Mouse (Mus musculus) layer of hippocampus, adult 11-12 months (tissue): Measurements from ENCODE around the gene Vamp1.
"Not testable (repeated sequence)": the region's sequence is repeated elsewhere in the genome, so short reads cannot be mapped to it uniquely, and the experiment has no call there.

Source experiments
- DNase-seq: peaks from one replicate; pipeline ENCODE4 v3.0.0; 2022; ENCODE audit warnings: low spot score

Gene Vamp1

GRCm38 (mm10) chr6:125244551-125244950 lies 29.2 kb downstream of the Vamp1 start:
- DNase-seq, result no peak

DNA sequence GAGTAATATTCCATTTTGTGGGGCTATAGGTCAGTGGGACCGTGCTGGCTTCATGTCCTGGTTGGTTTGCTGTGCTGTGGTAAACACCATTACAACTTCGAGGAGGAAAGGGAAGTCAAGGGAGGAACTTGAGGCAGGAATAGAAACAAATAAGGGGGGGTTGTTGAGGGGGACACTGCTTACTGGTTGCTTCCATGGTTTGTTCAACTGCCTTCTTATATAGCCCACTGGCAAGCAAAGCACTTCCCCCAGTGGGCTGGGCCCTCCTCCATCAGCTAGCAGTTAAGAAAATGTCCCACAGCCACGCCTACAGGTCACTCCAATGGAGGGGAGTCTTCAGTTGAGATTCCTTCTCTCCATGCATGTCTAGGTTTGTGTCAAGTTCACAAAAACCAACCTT lies 36.9 kb downstream of the Vamp1 start:
- peak; percentile 26 for DNase-seq

GRCm38 (mm10) chr6:125252711-125253110 lies 37.4 kb downstream of the Vamp1 start:
- DNase-seq, result no peak

DNA sequence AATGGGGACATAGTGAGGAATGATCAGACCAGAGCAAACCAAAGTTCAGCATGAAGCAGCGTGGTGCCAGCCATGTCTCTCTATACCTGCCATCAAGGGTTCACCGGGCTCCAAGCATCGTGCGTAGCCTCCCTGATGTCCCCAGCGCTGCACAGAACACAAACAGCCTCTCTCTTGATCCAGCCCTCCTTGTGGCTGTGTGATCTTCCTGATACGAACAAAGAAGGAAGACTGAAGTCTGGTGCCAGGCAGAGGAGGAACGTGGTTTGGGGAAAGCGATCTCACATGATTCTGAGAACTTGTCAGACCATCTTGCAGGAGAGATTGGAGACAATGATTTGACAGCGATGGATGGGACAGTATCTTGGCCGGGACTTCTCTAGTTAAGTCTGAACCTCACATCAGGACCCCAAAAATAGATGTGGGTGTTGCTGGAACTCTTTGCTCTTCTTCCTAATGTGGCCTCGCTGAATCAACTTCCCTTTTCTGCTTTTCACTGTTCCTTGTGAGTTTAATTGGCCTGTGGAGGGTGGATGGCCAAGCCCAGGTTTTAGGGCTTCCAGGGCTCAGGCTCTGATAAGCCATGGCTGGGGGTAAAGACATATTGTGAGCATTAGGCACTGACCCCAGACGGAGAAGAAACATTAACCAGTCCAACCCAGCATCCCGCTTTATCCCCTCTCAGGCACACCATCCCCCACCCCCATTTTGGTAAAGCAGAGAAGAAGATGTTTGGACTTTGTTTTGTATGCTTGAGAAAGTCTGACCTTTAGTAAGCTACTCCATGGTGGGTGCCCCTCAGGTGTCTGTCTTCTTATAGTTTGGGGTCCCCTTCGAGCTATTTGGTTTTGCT lies 38.7 kb downstream of the Vamp1 start:
- DNase-seq, result peak; percentile 21

DNA sequence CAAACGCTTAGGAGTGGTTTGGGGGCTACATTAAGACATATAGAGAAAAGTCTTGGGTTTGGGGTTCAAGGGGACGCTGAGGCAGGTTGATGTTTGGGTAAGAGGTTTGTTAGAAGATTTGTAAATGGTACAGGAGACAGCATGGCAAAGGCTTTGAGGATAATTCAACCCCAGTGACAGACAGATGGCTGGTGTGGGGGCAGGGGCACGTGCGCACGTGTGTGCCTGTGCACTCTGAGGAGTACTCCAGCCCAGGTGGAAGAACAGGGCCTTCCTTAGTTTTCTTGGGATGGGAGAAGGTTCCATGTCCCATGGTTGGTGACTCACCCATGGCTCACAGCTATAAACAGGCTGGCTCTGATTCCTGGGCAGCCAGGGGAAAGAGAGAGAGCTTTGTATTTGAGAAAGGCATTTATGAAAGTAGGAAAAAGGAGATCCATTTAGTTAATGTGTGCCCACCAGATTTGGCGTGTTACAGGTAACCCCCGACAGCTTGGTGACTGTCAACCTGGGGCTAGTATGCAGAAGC lies 40.2 kb downstream of the Vamp1 start:
- no peak for DNase-seq

- peak; percentile 57 for DNase-seq
Observed at GRCm38 (mm10) chr6:125256222-125256966, 41.0 kb downstream of the Vamp1 start.

DNA sequence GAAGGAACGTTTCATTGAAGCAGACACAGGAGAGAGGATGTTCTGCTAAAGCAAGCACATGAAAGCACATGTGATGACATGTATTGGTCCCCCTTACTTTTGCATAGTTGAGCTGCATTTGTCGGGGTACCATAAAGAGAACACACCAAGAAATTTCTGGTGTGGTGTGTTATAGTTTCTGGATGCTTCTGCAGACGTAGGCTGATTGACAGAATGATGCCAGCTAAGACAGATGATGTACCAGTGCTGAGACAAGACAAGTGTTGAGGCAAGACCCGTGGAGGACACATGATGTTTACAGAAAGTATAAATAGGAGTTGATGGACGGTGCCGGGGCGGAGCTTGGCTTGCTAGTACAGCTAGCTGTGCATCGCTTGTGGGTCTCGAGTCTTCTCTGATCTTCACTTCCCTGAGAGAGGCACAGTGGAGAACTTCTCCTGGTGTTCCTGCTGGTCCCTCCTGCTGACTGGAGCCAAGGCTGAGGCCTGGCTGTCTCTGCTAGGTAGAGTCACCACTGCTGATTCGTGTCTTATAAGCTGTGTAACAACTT lies 44.7 kb downstream of the Vamp1 start:
- no peak for DNase-seq

DNA sequence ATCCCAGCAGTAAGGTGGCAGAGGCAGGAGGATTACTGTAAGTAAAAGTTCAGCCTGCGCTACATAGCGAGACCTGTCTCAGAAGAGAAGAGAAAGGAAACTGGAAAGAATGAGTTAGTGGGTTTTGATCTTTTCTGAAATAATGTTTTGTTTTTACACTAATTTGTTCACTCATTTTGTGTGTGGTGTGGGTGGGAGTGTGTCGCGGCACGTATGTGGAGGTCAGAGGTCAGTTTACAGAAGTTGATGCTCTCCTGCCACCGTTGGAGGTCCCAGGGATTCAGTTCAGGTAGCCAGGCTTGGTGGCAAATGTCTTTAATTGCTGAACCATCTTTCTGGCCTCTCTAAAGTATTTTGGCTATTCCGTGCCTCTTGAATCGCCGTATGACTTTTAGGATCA lies 48.9 kb downstream of the Vamp1 start:
- DNase-seq, result no peak

- no peak for DNase-seq
Observed at GRCm38 (mm10) chr6:125265239-125265638, 49.9 kb downstream of the Vamp1 start.

DNA sequence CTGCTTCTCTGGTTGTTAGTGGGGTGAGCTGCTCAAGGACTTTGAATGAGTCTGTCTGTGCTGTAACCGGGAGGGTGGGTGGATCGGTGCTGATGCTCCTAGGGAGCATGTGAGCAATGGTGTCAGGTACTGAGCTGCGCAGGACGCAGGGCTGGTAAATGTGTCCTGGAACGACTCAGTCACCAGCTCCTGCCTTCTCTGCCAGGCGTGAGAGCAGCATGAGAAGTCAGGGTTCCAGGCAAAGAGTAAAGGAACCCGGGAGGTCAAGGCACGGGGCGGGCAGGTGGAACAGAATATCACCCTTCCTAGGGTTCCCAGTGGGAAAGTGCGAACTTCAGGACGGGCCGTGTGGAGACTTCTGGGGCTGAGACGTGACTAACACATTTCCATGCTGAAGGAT lies 50.7 kb downstream of the Vamp1 start:
- no peak for DNase-seq

DNA sequence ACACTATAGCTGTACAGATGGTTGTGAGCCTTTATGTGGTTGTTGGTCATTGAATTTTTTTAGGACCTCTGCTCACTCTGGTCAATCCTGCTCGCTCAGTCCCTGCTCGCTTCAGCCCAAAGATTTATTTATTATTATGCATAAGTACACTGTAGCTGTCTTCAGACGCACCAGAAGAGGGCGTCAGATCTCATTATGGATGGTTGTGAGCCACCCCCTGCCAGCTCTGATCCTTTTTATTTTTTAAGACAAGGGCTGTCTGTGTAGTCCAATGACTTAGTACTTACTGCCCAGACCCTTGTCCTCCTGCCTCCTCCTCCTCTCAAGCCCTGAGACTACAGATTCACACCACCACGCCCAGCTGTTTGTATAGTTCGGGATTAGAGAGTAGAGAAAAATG lies 51.2 kb downstream of the Vamp1 start:
- not testable (repeated sequence) for DNase-seq

DNA sequence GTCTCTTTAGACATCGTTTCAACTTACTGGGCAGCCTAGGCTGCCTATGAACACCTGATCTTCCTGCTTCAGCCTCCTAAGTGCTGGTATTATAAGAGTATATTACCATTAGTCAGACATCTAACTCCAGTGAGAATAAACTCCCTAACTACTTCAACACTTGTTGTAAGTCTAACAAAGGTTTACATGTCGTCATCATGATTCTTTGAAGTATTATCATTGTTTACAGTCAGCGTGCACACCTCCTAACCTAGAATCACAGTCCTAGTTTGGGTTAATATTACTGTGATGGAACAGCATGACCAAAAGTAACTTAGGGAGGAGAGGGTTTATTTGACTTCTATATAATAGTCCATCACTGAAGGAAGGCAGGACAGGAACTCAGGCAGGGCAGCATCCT lies 52.1 kb downstream of the Vamp1 start:
- DNase-seq, result no peak

- no peak for DNase-seq
Observed at GRCm38 (mm10) chr6:125268799-125269198, 53.4 kb downstream of the Vamp1 start.

DNA sequence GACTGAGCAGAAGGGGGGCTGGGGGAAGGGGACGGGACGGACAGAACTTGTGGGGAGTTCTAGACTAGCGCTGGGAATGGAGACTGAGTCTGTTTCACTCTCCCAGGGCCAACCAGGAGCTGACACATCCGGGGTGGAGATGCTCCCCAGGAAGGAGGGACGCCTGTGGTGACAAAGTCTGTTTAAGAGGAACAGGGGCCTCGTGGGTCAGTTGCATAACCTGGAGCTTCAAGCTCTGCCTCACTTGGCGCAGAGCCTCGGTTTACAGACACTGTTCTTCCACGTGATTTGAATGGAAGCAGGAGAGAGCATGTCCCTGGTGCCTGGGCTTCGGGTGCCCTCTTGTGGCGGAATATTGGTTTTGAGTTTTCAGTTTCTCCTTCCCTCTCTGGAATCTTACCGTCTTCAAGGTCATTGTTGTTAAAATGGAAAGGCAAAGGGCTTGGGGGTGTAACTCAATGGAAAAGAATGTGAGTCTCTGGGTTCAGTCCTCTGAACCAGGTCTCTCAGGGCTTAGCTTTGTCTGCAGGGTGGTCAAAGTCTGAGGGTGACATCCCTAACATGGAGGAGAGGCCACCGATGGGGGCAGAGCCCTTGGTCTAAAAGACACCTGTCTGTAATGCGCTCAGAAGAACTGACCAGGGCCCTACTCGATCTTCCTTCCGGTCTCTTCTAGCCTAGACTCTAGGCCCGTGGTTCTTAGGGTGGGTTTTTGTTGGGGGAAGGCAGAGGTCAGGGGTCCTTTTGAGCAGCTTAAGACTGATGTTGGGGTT lies 56.3 kb downstream of the Vamp1 start:
- peak; percentile 96 for DNase-seq

DNA sequence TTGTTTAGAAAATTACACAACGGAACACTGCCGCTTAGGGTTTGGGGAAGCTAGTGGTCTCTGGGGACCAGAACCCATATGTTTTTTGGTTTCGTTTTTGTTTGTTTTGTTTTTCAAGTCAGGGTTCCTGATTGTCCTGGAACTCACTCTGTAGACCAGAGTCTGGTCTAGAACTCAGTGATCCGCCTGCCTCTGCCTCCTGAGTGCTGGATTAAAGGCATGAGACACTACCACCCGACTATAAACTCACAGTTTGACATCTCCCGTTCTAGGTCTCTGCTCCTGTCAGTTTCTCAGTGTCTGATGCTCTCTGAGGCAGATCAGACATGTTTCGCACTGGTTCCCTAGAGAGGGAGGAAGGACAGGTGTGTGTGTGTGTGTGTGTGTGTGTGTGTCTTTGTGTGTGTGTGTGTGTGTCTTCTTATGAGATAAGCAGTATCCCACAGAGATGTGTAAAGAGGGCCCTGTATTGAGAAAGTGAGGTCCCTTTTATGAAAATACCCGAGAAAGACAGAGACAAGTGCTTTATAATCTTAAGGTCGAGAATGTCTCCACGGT lies 57.0 kb downstream of the Vamp1 start:
- DNase-seq, result no peak

- no peak for DNase-seq
Observed at GRCm38 (mm10) chr6:125274841-125275563, 59.7 kb downstream of the Vamp1 start.

DNA sequence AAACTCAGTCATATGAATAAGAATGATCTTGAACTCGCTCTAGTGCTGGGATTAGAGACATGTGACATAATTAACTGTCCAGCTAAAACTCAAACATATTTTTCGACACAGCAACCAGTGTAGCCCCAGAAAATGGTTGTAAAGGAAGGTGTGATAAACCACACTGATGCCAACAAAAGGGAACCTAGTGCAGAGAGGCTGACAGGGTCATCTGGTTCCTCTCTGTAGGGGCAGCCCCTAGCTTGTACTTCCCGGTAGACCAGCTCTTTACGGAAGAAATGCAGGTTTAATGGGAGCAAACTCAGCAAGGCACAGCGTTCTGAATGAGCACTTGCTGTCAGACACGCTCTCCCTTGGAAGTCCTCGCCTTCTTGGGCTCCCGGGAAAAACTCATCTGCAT lies 64.4 kb downstream of the Vamp1 start:
- DNase-seq, result no peak

DNA sequence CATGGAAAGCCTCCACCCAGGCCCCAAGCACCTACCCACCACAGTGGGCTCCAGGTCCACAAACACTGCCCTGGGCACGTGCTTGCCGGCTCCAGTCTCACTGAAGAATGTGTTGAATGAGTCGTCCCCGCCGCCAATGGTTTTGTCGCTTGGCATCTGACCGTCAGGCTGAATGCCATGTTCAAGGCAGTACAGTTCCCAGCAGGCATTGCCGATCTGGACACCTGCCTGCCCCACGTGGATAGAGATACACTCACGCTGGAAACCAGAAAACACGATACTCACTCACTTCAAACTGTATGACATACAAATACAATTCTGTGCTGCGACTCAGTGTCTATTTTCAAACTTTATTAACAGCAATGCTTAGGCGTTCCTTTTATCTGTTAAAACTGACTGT lies 67.4 kb downstream of the Vamp1 start:
- DNase-seq, result not testable (repeated sequence)

- DNase-seq, result no peak
Observed at GRCm38 (mm10) chr6:125284250-125284649, 68.9 kb downstream of the Vamp1 start.

DNA sequence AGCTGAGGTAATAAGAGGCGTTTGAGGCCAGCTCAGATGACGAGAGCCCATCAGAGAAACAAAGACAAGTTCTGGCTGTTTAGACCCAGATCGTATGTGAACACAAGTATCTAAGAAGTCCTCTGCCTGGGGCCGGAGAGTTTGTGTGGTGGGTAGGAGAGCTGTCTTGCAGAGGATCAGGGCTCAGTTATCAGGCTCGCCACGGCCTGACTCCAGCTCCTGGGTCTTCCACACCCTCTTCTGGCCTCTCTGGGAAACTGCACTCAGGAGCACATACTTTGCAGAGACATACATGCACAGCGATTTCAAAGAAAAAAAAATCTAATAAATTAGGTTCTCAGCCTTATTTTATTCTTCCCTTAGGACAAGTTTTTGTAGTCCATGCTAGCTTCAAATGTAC lies 69.4 kb downstream of the Vamp1 start:
- no peak for DNase-seq

DNA sequence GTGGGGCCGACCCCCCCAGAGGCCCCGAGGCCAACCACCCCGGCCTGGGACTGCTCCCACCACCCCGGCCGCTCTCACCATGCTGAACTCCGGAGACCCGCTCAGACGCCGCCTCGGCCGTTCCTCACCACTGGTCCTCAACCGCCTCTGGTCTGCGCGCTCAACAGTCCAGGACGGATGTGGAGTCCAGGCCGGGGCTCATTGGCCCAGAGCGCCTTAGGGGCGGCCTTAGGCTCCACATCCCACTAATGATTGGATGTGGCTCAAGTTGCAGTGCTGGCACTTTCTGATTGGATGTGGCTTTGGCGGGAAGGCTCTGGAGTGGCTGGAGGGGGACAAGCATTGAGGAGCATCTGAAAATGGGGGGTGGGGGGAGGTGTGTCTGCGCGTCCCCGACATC lies 70.5 kb downstream of the Vamp1 start, which contains the start of gene Tuba3a:
Gene Tuba3a, minus strand, starts transcription at position 153 of the 400 bp plus-strand sequence.
- no peak for DNase-seq
